Mouse (Mus musculus): ENCODE data around the gene Fndc8. TPM values are rescaled to one million over a fixed set of nuclear protein-coding genes. Genes with fewer than 3 reads are reported as not detected.

Fndc8 gene
- total and polyA plus RNA-seq, 3 experiments = 0.08 to 0.36 TPM; not detected in 1

GRCm38 (mm10) chr11:82871031-82871446, 20.9 kb upstream of the Fndc8 start, which contains the start of gene Rffl:
TSS of gene Rffl (minus strand) at chr11:82871210.
- DNase-seq (ENCODE audit: extremely low read depth) = peak; percentile 14
- Histone ChIP-seq H3K9ac (ENCODE audit: insufficient read depth, low read depth) (peak within 1 kb of the TSS; percentile 23), H3K9me3 (replicated peaks; ENCODE audit: low read length) (peaks cover 17% of the 10 kb centered on the region), H3K79me2 (replicated peaks; ENCODE audit: control insufficient read depth, extremely low read depth, insufficient read depth, poor library complexity, severe bottlenecking) (peaks cover 24% of the 10 kb centered on the region), H3K4me1 (ENCODE audit: control insufficient read depth in 1 of 2, insufficient read depth in 2 of 2) (peaks cover 0 to 8% of the 10 kb centered on the region in 2 experiments; a peak in 1 of 4 replicates), H3K36me3 (replicated peaks in 1 of 2; ENCODE audit: control insufficient read depth in 1 of 2, insufficient read depth in 1 of 2, low read length in 1 of 2) (peaks cover 0 to 6% of the 10 kb centered on the region in 2 experiments), H3K27ac (ENCODE audit: insufficient read depth, low read depth) (peak within 1 kb of the TSS; percentile 73), H3K4me3 (replicated peaks in 1 of 3; ENCODE audit: low read depth in 2 of 3, low read length in 2 of 3, poor library complexity in 1 of 3) (peak within 1 kb of the TSS; percentile 2 to 83 (median 63)), H3K27me3 (replicated peaks) (no peaks in the 10 kb centered on the region), H3K4me2 (ENCODE audit: insufficient read depth, low read depth, poor library complexity, severe bottlenecking) (peak within 1 kb of the TSS; percentile 51)
- dilution Hi-C loops (cut with MboI; ENCODE audit: extremely low pct_ligation_motif_present, extremely low pct_unique_long_range_greater_than_20kb, low sequenced_read_pairs) = no loop called here
- in situ Hi-C loops (cut with MboI; ENCODE audit: low pct_ligation_motif_present, low pct_unique_long_range_greater_than_20kb, low sequenced_read_pairs) = no loop called here
- no peak; the same call in 1 of the 2 replicates for TF ChIP-seq GABPA (IDR thresholded peaks at IDR 0.05; ENCODE audit: insufficient replicate concordance, low read depth, low read length)
- no peak for TF ChIP-seq PAX5 (IDR thresholded peaks at IDR 0.05; ENCODE audit: low read length)
- no peak for TF ChIP-seq ZMIZ1 (IDR thresholded peaks at IDR 0.05; ENCODE audit: low read depth, low read length)
- TF ChIP-seq HCFC1 (IDR thresholded peaks at IDR 0.05; ENCODE audit: low read depth, low read length) = peak; percentile 70
- no peak for TF ChIP-seq UBTF (IDR thresholded peaks at IDR 0.05; ENCODE audit: low read depth, low read length)
- peak; percentile 65 for TF ChIP-seq TCF12 (IDR thresholded peaks at IDR 0.05; ENCODE audit: low read depth, low read length)
- peak; percentile 76 for TF ChIP-seq SMC3 (IDR thresholded peaks at IDR 0.05; ENCODE audit: low read depth, low read length)
- TF ChIP-seq E2F4 (IDR thresholded peaks at IDR 0.05; ENCODE audit: insufficient replicate concordance, low read depth, low read length) = no peak
- no peak for TF ChIP-seq POLR2AphosphoS2 (IDR thresholded peaks at IDR 0.05; ENCODE audit: low read depth, low read length)
- no peak for TF ChIP-seq ZKSCAN1 (IDR thresholded peaks at IDR 0.05; ENCODE audit: borderline replicate concordance, low read depth, low read length)
- no peak for TF ChIP-seq MAFK (IDR thresholded peaks at IDR 0.05; ENCODE audit: insufficient replicate concordance, low read length)
- TF ChIP-seq RAD21 (IDR thresholded peaks at IDR 0.05; ENCODE audit: low read depth, low read length) = peak; percentile 33
- TF ChIP-seq MYC (IDR thresholded peaks at IDR 0.05; ENCODE audit: low read depth, low read length) = no peak
- TF ChIP-seq RCOR1 (conservative IDR thresholded peaks at IDR 0.05; ENCODE audit: low read depth, low read length) = no peak
- TF ChIP-seq MEF2A (IDR thresholded peaks at IDR 0.05; ENCODE audit: borderline replicate concordance, low read depth, low read length) = peak; percentile 37; the same call in 1 of the 2 replicates
- TF ChIP-seq NELFE (IDR thresholded peaks at IDR 0.05; ENCODE audit: low read depth, low read length) = 0 out of 2 replicates have a peak, but pooled peaks have one; percentile 50
- TF ChIP-seq CHD1 (IDR thresholded peaks at IDR 0.05; ENCODE audit: low read depth, low read length) = no peak
- TF ChIP-seq ZC3H11A (IDR thresholded peaks at IDR 0.05; ENCODE audit: low read depth, low read length) = no peak
- TF ChIP-seq ELF1 (IDR thresholded peaks at IDR 0.05; ENCODE audit: low read depth, low read length) = peak; percentile 60
- TF ChIP-seq TBP (conservative IDR thresholded peaks at IDR 0.05; ENCODE audit: low read depth, low read length) = no peak
- TF ChIP-seq BHLHE40 (IDR thresholded peaks at IDR 0.05; ENCODE audit: low read depth, low read length) = peak; percentile 74
- TF ChIP-seq MXI1 (IDR thresholded peaks at IDR 0.05; ENCODE audit: low read depth, low read length) = no peak
- TF ChIP-seq USF1 (IDR thresholded peaks at IDR 0.05; ENCODE audit: low read depth, low read length) = no peak
- no peak; the same call in 1 of the 2 replicates for TF ChIP-seq ETS1 (conservative IDR thresholded peaks at IDR 0.05; ENCODE audit: low read depth, low read length)
- peak in 1 of 2 experiments; percentile 89; a peak in 2 of 4 replicates for TF ChIP-seq CTCF (conservative IDR thresholded peaks at IDR 0.05 in 1 of 2, IDR thresholded peaks at IDR 0.05 in 1 of 2; ENCODE audit: low read depth in 2 of 2, low read length in 2 of 2)
- TF ChIP-seq KAT2A (IDR thresholded peaks at IDR 0.05; ENCODE audit: insufficient replicate concordance, low read length) = 0 out of 2 replicates have a peak, but pooled peaks have one; percentile 31
- TF ChIP-seq EP300 (IDR thresholded peaks at IDR 0.05; ENCODE audit: low read length) = no peak
- peak; percentile 75 for TF ChIP-seq MAZ (IDR thresholded peaks at IDR 0.05; ENCODE audit: low read depth, low read length)
- TF ChIP-seq SIN3A (IDR thresholded peaks at IDR 0.05; ENCODE audit: low read length) = peak; percentile 76
- no peak for TF ChIP-seq CHD2 (IDR thresholded peaks at IDR 0.05; ENCODE audit: low read length)
- TF ChIP-seq USF2 (conservative IDR thresholded peaks at IDR 0.05; ENCODE audit: low read depth, low read length) = no peak
- no peak for TF ChIP-seq ZNF384 (IDR thresholded peaks at IDR 0.05; ENCODE audit: low read depth, low read length)
- no peak for TF ChIP-seq MAX (IDR thresholded peaks at IDR 0.05; ENCODE audit: low read length)
- no peak for TF ChIP-seq IRF4 (IDR thresholded peaks at IDR 0.05; ENCODE audit: low read depth, low read length)
- TF ChIP-seq POLR2A (IDR thresholded peaks at IDR 0.05; ENCODE audit: low read depth, low read length) = peak; percentile 54; the same call in 1 of the 2 replicates
- no peak for TF ChIP-seq JUN (IDR thresholded peaks at IDR 0.05; ENCODE audit: insufficient read depth, low read depth, low read length)
- no peak for TF ChIP-seq JUND (conservative IDR thresholded peaks at IDR 0.05; ENCODE audit: low read depth, low read length)
- TF ChIP-seq NRF1 (IDR thresholded peaks at IDR 0.05; ENCODE audit: low read depth, low read length) = no peak

Data from CH12.LX (cell line).